Mouse (Mus musculus) embryonic fibroblast, embryonic 13.5 days (primary cell): ENCODE results near the gene Ece2. TPM values are rescaled to one million over a fixed set of nuclear protein-coding genes. Genes with fewer than 3 reads are reported as not detected.

Experiments used
- H3K27ac ChIP-seq: 2 replicates; pipeline ENCODE4 v1.5.1; 2012; ENCODE audit warnings: low read length, control low read depth, inconsistent platforms; ENCODE audit not compliant: insufficient read depth
- H3K4me1 ChIP-seq: 2 replicates; pipeline ENCODE4 v1.6.1; 2011; ENCODE audit warnings: low read length; ENCODE audit not compliant: control insufficient read depth, insufficient read depth
- H3K4me3 ChIP-seq: 2 replicates; pipeline ENCODE4 v1.5.1; 2011; ENCODE audit warnings: mild to moderate bottlenecking, control low read depth, low read length; ENCODE audit not compliant: insufficient read depth
- CTCF ChIP-seq: IDR thresholded peaks from 2 replicates; pipeline ENCODE4 v1.5.1; 2011; ENCODE audit warnings: mild to moderate bottlenecking, control low read depth, low read length, moderate library complexity, borderline replicate concordance; ENCODE audit not compliant: insufficient read depth
- POLR2A ChIP-seq: IDR thresholded peaks from 2 replicates; pipeline ENCODE4 v1.6.1; 2011; ENCODE audit warnings: low read depth, mild to moderate bottlenecking, control low read depth, low read length, moderate library complexity
- polyA plus RNA-seq: library from polyadenylated mRNA; stranded (reverse); fragments of >200 nt; gene quantifications from 2 replicates; pipeline ENCODE4 v1.2.4, GENCODE M21; 2011; ENCODE audit warnings: low read depth; ENCODE audit not compliant: missing spikeins, insufficient read length

Gene Ece2
- polyA plus RNA-seq, 1 experiment = 17.2 TPM

GRCm38 (mm10) chr16:20670291-20670690, 40.7 kb downstream of the Ece2 start:
- H3K27ac ChIP-seq = no peak overlapping the region
- no peak overlapping the region for H3K4me3 ChIP-seq
- peaks cover 6% of the 10 kb centered on the region for H3K4me1 ChIP-seq
- TF ChIP-seq CTCF (no peak), POLR2A (no peak)

DNA sequence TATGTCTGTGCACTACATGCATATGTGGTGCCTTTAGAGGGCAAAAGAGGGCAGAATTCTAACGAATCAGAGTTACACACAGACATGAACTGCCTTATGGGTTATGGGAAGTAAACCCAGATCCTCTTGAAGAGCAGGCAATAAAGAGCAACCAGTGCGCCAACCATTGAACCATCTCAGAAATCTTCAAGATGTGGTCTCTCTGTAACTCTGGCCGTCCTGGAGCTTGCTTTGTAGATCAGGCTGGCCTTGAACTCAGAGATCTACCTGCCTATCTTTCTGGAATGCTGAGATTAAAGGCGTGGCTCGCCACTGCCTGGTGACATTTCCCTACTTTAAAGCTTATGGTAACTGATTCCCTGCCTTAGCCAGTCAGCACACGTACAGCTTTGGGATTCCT, 42.3 kb downstream of the Ece2 start:
- TF ChIP-seq CTCF (no peak), POLR2A (no peak)
- Histone ChIP-seq H3K4me1 (peaks cover 6% of the 10 kb centered on the region), H3K4me3 (no peak overlapping the region), H3K27ac (no peak overlapping the region)

GRCm38 (mm10) chr16:20672500-20672902, 42.9 kb downstream of the Ece2 start:
- TF ChIP-seq CTCF = no peak
- peak; percentile 79 for TF ChIP-seq POLR2A
- Histone ChIP-seq H3K27ac (0 out of 2 replicates have a peak overlapping the region, but pooled peaks have one; percentile 35), H3K4me3 (peak overlapping the region; percentile 99; the same call in 1 of the 2 replicates), H3K4me1 (peaks cover 10% of the 10 kb centered on the region)

DNA sequence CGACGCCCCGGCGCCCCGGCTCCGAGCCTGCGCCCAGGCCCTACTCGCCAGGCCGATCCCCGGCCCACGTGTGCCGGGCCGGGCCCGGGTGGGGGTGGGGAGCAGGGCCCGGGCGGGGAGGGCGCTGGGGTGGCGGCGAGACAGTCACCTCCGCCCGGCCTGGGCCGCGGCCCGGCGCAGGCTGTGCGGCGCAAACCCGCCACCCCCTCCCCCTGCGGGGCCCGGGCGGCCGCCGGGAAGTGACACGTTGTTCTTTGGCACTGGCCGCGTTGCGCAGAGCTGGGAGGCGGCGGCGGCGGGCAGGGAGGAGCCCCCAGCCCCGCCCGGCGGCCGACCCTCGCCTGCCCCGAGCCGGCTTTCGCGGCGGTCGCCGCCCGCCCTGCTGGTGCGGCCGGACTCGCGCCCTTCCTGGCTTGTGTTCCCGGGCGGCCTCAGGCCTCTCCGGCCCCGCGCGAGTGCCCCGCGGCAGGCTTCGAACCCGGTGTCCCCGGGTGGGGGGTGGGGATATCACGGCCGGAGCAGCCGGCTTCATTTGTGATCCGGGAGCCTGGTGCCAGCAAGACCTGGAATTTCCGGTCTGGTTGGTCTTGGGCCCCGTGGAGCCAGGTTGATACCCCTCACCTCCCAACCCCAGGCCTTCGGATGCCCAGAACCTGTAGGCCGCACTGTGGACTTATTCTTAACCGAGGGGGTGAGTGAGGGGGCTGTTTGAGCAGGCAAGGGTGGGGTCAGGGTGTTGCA, 43.5 kb downstream of the Ece2 start:
- TF ChIP-seq CTCF = no peak
- 0 out of 2 replicates have a peak, but pooled peaks have one; percentile 25 for TF ChIP-seq POLR2A
- Histone ChIP-seq H3K27ac (peak overlapping the region; percentile 83), H3K4me1 (peaks cover 14% of the 10 kb centered on the region), H3K4me3 (peak overlapping the region; percentile 99)

DNA sequence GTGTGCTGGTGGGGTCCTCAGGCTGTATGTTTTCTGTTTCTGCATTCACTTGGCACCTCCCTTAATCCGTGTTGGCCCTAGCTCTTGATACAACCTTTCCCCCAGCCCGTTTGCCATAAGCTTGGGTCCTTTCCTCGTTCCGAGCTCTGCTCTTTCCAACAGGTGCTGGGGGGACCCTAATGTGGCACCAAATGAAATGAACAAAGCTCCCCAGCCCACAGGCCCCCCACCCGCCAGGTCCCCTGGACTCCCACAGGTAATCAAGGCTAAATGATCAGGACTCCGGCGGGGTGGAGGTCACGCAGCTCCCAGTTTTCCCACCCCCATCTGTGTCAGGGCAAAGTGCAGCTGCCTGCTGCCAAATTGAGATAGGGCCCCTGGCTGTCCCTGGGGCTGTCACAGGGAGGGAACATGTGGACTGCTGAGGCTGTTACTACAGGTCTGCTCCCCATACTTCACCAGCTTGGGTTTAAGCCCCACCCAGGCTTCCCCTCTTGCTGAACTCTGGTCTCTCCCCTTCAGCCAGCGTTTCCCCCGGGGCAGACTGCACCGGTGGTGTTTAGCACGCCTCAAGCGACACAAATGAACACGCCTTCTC, 44.2 kb downstream of the Ece2 start:
- peaks cover 14% of the 10 kb centered on the region for H3K4me1 ChIP-seq
- H3K4me3 ChIP-seq = peak overlapping the region; percentile 99
- peak overlapping the region; percentile 83; the same call in 1 of the 2 replicates for H3K27ac ChIP-seq
- TF ChIP-seq CTCF (no peak), POLR2A (no peak; the same call in 1 of the 2 replicates)

DNA sequence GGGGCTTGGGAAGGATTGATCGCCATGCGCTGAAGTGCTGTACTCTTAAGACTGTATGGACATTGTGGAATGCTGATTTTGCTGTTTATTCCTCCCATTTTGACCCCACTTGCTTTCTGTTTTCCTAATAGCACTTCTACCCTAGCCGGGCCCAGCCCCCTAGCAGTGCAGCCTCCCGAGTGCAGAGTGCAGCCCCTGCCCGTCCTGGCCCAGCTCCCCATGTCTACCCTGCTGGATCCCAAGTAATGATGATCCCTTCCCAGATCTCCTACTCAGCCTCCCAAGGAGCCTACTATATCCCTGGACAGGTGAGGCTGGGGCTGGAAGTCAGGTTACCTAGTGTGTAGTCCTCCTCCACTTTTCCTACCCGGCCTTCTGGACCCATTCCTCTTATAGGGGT, 45.6 kb downstream of the Ece2 start:
- TF ChIP-seq CTCF (no peak), POLR2A (no peak)
- Histone ChIP-seq H3K27ac (no peak overlapping the region), H3K4me3 (peak overlapping the region; percentile 99), H3K4me1 (peaks cover 14% of the 10 kb centered on the region)

GRCm38 (mm10) chr16:20676702-20677101, 47.1 kb downstream of the Ece2 start:
- Histone ChIP-seq H3K27ac (no peak overlapping the region), H3K4me1 (peaks cover 14% of the 10 kb centered on the region), H3K4me3 (no peak overlapping the region)
- no peak for TF ChIP-seq POLR2A
- no peak for TF ChIP-seq CTCF

- TF ChIP-seq CTCF (no peak), POLR2A (no peak)
- Histone ChIP-seq H3K4me1 (peaks cover 14% of the 10 kb centered on the region), H3K27ac (peak overlapping the region; percentile 23; the same call in 1 of the 2 replicates), H3K4me3 (no peak overlapping the region)
Observed at GRCm38 (mm10) chr16:20677380-20677779, 47.8 kb downstream of the Ece2 start.

- H3K4me3 ChIP-seq = no peak overlapping the region
- TF ChIP-seq POLR2A (no peak), CTCF (no peak)
- peaks cover 14% of the 10 kb centered on the region for H3K4me1 ChIP-seq
- H3K27ac ChIP-seq = peak overlapping the region; percentile 23; the same call in 1 of the 2 replicates
Observed at GRCm38 (mm10) chr16:20677974-20678675, 48.5 kb downstream of the Ece2 start.
